Comparison of ENCODE assay signal across 17 mouse cellular contexts in genomic region chr9:86976896-86977295, GRCm38 (mm10). TPM values are rescaled to one million over a fixed set of nuclear protein-coding genes. Genes with fewer than 3 reads are reported as not detected.
DNase-seq lines count a peak whose midpoint lies in the region; ATAC-seq lines count a peak whose summit lies in the region.
"Had no signal": no experiment of that assay in that cellular context is flagged by ENCODE, and none has a peak within 500 bp of the region (broad histone marks: within the 10 kb centered on the region; RNA-seq: fewer than 3 reads in every experiment).

No protein-coding gene starts in this region.

- no peaks in the 10 kb centered on the region for H3K27me3 ChIP-seq in kidney, embryonic 14.5 days (ENCODE audit: control insufficient read depth, insufficient read depth, low read length)
- H3K27me3 ChIP-seq in midbrain, embryonic 10.5 days (ENCODE audit: low read depth, poor library complexity, severe bottlenecking): no peaks in the 10 kb centered on the region
- H3K27me3 ChIP-seq: kidney, embryonic 15.5 days; liver, embryonic 12.5 days had no signal

- intact Hi-C loops in heart, postnatal 10 days (cut with DNase I): no loop called here
- intact Hi-C loops in heart, postnatal 25 days (cut with DNase I): no loop called here

- no peak for ATAC-seq in kidney, embryonic 14.5 days (ENCODE audit: low FRiP score, low TSS enrichment)
- ATAC-seq: hindbrain, embryonic 16.5 days; liver, embryonic 12.5 days had no signal

- no peaks in the 10 kb centered on the region for H3K36me3 ChIP-seq in kidney, embryonic 14.5 days (ENCODE audit: control insufficient read depth, insufficient read depth, low read length)
- no peaks in the 10 kb centered on the region for H3K36me3 ChIP-seq in midbrain, embryonic 10.5 days
- H3K36me3 ChIP-seq: kidney, embryonic 15.5 days; liver, embryonic 12.5 days had no signal

- DNase-seq in heart, postnatal 10 days: peak; percentile 9 to 11
- DNase-seq in heart, postnatal 25 days (ENCODE audit: low spot score): no peak
- DNase-seq in right cerebral cortex, adult 18-20 months: peak; percentile 9
- DNase-seq in right cerebral cortex, postnatal 14 days: no peak
- peak; percentile 89 for DNase-seq in cerebellum, adult 8-10 months
- peak; percentile 30 for DNase-seq in layer of hippocampus, adult 9-11 months
- DNase-seq in midbrain, embryonic 10.5 days (ENCODE audit: low spot score): no peak
- DNase-seq: embryo, embryonic 11 days; lung, postnatal 10 days; right cerebral cortex, postnatal 25 days; thymus, adult 2 months had no signal

- H3K9me3 ChIP-seq in kidney, embryonic 14.5 days (ENCODE audit: control insufficient read depth, low read length): no peaks in the 10 kb centered on the region
- no peaks in the 10 kb centered on the region for H3K9me3 ChIP-seq in midbrain, embryonic 10.5 days (replicated peaks)
- H3K9me3 ChIP-seq: kidney, embryonic 15.5 days; liver, embryonic 12.5 days had no signal

- 79% methylated on average over 4 of the region's 4 CpGs for WGBS in kidney, embryonic 14.5 days
- WGBS in midbrain, embryonic 10.5 days: 88% methylated on average over 4 of the region's 4 CpGs

- H3K9ac ChIP-seq in kidney, embryonic 14.5 days (ENCODE audit: low read depth, low read length): no peak overlapping the region
- H3K9ac ChIP-seq: kidney, embryonic 15.5 days; liver, embryonic 12.5 days had no signal

- H3K27ac ChIP-seq in kidney, embryonic 14.5 days (ENCODE audit: low read depth, low read length): no peak overlapping the region
- no peak overlapping the region for H3K27ac ChIP-seq in midbrain, embryonic 10.5 days (replicated peaks)
- H3K27ac ChIP-seq: kidney, embryonic 15.5 days; liver, embryonic 12.5 days had no signal

- no peak overlapping the region for H3K4me2 ChIP-seq in kidney, embryonic 14.5 days (replicated peaks; ENCODE audit: low read depth, low read length)
- H3K4me2 ChIP-seq: kidney, embryonic 15.5 days; liver, embryonic 12.5 days had no signal

- H3K4me3 ChIP-seq in kidney, embryonic 14.5 days (ENCODE audit: low read length): no peak overlapping the region
- H3K4me3 ChIP-seq in midbrain, embryonic 10.5 days: no peak overlapping the region
- H3K4me3 ChIP-seq: kidney, embryonic 15.5 days; liver, embryonic 12.5 days had no signal

- no peaks in the 10 kb centered on the region for H3K4me1 ChIP-seq in kidney, embryonic 14.5 days (ENCODE audit: control insufficient read depth, insufficient read depth, low read length)
- H3K4me1 ChIP-seq in midbrain, embryonic 10.5 days: 0 out of 2 replicates have a peak, but pooled peaks cover 3% of the 10 kb centered on the region
- H3K4me1 ChIP-seq: kidney, embryonic 15.5 days; liver, embryonic 12.5 days had no signal

RNA-seq across cellular contexts. Expression of gene Ripply2, which starts 38.4 kb away (rescaled TPM):
- not detected for total RNA-seq in heart, postnatal 10 days (2021)
- total RNA-seq in heart, postnatal 25 days (2021): not detected
- 2.1 TPM in 2 replicates for polyA plus RNA-seq in kidney, embryonic 14.5 days (2014; fragmentation: Nextera tagmentation; extraction: Ambion mirVana)
- polyA plus RNA-seq in midbrain, embryonic 10.5 days (2016; fragmentation: Nextera tagmentation; extraction: Ambion mirVana): 0.52 and 1.0 TPM in 2 replicates
- total RNA-seq: MEL had no signal
- polyA plus RNA-seq: gonadal fat pad, adult 2 months; liver, embryonic 12.5 days had no signal

RNA-seq across cellular contexts. Expression of gene Cyb5r4, which starts 44.9 kb away (rescaled TPM):
- total RNA-seq in heart, postnatal 10 days (2021): 10 to 100 TPM; 27.2 to 29.3 TPM
- total RNA-seq in heart, postnatal 25 days (2021): 10 to 100 TPM; 25.6 to 28.7 TPM
- 64.1 and 70.3 TPM in 2 replicates for polyA plus RNA-seq in kidney, embryonic 14.5 days (2014; fragmentation: Nextera tagmentation; extraction: Ambion mirVana)
- 98.6 and 102 TPM in 2 replicates for polyA plus RNA-seq in midbrain, embryonic 10.5 days (2016; fragmentation: Nextera tagmentation; extraction: Ambion mirVana)

Comparison
In these comparisons a context has a peak if more than half of its experiments do, and no peak if none do; other contexts are left out.
1. DNase-seq: peak in heart, postnatal 10 days (2 of 2), right cerebral cortex, adult 18-20 months (single experiment), cerebellum, adult 8-10 months (single experiment) and layer of hippocampus, adult 9-11 months (single experiment); none in heart, postnatal 25 days (single experiment), right cerebral cortex, postnatal 14 days (single experiment) and midbrain, embryonic 10.5 days (single experiment).